Mouse (Mus musculus) ES-Bruce4 (cell line): ENCODE results near the gene Tekt4.

Source experiments
- CTCF ChIP-seq: IDR thresholded peaks from one replicate; pipeline ENCODE4 v1.8.1; 2011; ENCODE audit warnings: low read depth, low read length
- EP300 ChIP-seq: IDR thresholded peaks from 2 replicates; pipeline ENCODE4 v1.6.1; 2011; ENCODE audit warnings: low read depth, low read length; ENCODE audit not compliant: insufficient read depth
- POLR2A ChIP-seq: IDR thresholded peaks from one replicate; pipeline ENCODE4 v1.8.1; 2011; ENCODE audit warnings: low read length; ENCODE audit not compliant: insufficient read depth

GRCm38 (mm10) chr17:25522080-25522479 lies 67.7 kb downstream of the Tekt4 start:
- no peak for TF ChIP-seq EP300
- no peak for TF ChIP-seq POLR2A
- no peak for TF ChIP-seq CTCF
